Mouse (Mus musculus): ENCODE data around the gene Zfp459.
"Not testable (repeated sequence)": the region's sequence is repeated elsewhere in the genome, so short reads cannot be mapped to it uniquely, and the experiment has no call there.

The Zfp459 gene

DNA sequence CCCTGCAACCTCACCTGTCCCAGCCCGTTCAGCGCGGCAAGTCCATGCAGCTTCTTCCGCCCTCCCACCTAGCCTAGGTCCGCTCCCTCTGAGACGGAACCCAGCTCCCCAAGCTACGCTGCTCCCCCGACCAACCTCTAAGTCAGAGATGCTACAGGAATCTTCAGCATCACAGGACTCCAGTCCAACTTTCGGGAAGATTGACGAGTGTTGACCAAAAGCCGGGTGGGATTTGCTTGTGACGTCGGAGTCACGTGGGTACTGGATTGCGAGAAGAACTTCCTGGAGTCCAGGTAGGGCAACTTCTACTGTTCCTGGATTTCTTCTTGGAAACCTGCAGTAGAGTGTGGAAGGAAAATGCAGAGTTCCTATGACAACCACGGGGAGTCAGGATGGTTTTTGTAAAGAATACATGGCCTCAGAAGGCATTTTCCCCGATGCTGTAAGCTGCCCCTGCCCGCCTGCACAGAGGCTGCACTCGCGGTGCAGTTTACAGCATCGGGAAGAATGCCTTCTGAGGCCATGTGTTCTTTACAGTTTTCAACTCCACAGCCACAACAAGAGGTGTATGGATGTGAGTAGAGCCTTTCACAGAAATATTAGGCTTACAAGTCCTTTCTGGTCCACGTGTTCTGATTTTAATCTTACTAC is at the start of gene Zfp459:
Gene Zfp459, minus strand, starts transcription at position 212 of the 651 bp plus-strand sequence.
- DNase-seq (ENCODE audit: low read depth, low spot score), result peak; percentile 31

DNA sequence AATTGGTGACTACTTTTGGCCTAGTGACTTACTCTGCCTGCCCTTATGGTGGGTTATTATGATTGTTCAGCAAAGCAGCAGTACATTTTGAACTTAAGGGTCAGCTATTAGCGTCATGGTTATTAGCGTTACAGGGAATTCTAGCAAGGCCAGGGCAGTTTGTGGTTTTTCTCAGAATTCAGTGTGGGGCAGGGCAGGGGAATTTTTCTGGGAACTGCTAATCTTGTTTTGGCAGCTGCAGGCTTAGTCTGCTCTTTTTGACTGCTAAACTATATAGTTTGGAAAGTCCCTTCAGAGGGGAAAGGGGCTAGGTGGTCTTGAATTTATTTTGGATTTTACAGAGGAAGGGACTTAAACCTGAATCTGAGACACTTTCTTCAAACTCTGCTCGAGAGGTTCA is 48.1 kb upstream of the Zfp459 start:
- no peak for DNase-seq (ENCODE audit: low read depth, low spot score)

DNA sequence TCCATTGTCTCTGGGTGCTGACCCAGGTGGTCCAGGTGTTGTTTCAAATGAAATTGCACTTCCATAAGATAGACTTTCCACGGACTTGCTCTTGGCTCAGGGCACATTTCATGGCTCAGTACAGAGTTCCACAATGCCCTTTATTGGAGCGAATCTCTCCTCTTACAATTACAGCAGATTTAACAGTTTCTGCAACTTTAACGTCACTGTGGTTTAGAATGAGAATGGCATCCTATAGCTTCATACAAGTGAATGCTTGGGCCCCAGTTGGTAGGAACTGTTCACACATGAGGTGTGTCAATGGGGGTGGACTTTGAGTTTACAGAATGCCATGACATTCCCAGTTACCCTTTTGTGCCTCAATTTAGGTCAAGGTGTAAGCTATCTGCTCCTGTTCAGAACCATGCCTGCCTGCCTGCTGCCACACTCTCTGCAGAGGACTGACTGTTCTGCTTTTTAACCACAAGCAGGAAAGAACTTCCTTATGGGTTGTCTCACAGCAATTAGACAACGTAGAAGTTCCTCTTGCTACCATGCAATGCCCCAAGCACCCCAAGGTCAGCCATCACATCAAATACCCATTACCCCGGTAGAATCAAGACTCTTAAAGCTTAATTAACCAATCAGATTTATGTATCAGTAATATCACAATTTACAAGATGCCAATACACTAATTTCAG is 42.4 kb upstream of the Zfp459 start:
- DNase-seq (ENCODE audit: low read depth, low spot score), result not testable (repeated sequence)

DNA sequence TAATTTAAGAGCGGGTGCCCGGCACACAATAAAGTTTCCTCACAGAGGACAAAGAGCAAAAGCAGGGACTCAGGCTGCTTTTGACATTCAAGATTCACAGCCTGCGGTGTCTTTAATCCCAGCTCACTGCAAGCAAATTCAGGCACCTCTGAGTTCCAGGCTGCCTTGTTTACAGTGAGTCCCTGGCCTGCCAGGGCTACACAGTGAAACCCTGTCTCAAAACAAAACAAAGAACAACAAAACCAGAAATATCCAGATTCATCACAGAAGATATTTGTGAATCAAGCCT is 30.7 kb upstream of the Zfp459 start:
- no peak for DNase-seq (ENCODE audit: low read depth, low spot score)

DNA sequence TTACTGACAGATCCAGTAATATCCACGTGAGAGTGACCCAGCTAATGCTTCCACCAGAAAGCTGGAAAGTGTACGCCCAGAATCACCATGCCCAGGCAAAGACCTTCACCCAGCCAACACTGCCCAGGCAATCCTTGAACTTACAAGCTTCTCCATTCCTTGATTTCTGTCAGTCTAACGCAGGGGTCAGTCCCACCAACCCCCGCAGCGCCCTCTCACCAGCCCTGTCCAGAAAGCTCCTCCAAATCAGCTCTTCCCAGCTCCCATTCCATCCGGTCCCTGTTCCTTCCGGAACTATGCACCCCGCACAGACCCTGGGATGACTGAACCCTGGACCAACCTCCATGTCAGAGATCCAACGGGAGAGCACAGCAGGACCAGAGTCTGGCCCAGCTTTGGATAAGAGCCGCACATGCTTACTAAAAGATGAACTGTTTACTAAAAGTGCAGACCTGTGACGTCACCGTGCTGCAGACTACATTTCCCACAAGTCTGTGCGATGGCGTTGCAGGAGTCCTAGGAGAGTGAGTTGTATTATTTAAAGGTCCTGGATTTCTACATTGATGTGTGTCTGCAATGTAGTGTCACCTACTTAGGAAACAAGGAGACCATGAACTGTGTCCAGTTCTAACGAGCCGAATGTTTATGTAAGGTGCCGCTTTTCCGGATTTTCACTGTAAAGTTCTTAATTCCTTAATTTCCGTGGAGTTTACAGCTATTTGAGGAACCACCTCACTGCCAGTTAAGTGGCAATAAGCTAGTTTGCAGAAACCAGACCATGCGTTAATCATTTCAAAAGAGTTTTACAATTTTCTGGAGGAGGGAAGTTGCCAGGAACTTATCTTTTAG is 30.2 kb upstream of the Zfp459 start, which contains the start of gene Zfp874a:
Gene Zfp874a, minus strand, starts transcription at position 453 of the 849 bp plus-strand sequence.
- DNase-seq (ENCODE audit: low read depth, low spot score), result peak; percentile 94

DNA sequence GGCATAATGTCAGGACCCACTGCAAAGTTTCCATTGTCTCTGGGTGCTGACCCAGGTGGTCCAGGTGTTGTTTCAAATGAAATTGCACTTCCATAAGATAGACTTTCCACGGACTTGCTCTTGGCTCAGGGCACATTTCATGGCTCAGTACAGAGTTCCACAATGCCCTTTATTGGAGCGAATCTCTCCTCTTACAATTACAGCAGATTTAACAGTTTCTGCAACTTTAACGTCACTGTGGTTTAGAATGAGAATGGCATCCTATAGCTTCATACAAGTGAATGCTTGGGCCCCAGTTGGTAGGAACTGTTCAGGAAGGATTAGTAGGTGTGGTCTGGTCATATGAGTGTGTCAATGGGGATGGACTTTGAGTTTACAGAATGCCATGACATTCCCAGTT is 15.9 kb upstream of the Zfp459 start:
- DNase-seq (ENCODE audit: low read depth, low spot score), result not testable (repeated sequence)

GRCm38 (mm10) chr13:67428116-67428515 is 6.9 kb upstream of the Zfp459 start:
- DNase-seq (ENCODE audit: low read depth, low spot score), result no peak

GRCm38 (mm10) chr13:67425699-67426098 is 4.5 kb upstream of the Zfp459 start:
- DNase-seq (ENCODE audit: low read depth, low spot score), result not testable (repeated sequence)

DNA sequence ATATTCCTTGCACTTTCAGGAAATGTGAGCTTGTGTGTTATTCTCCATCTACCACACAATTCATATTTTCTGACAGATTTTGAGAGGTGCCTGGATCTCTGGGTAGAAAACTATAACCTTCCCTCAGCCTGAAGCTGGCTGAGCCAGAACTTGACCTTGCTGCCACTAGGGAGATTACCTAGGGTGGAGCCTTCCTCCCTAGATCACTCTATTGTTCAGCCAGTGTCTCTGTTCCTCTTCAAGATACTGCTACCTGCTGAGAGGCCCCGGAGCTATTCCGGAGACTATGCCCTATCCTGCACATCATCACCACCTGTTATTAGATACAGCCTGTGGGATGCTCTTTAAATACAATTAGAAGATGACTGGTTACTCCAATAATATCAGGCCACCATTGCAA is 1.3 kb upstream of the Zfp459 start:
- DNase-seq (ENCODE audit: low read depth, low spot score), result not testable (repeated sequence)

DNA sequence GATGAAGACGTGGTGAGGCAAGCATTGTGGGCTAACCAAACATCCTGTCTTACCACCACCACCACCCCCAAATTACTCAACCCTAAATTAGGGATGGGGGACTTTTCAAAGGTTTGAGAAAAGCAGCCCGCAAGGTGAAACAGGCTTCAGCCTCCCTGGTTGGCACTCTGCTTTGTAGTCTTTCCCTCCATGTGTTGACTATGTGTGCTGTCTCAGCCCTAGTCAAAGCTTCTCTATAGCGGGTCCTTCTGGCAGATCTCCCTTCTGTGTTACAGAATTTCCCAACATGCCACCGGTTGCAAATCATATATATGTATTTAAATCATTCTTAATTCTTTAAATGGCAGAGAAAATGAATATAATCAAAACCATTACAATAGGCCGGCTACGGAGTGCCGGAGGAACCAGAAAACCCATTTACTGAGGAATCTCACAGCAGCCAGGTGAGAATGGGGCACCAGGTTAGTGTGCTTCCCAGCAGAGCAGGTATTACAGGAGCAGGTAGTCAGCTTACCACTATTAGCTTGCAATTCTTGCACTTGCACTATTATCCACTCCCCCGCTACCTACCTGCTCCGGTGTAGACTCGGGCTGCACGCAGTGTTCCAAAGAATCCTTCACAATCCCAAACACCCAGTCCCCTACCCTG is 536 bp downstream of the Zfp459 start:
- no peak for DNase-seq (ENCODE audit: low read depth, low spot score)

DNA sequence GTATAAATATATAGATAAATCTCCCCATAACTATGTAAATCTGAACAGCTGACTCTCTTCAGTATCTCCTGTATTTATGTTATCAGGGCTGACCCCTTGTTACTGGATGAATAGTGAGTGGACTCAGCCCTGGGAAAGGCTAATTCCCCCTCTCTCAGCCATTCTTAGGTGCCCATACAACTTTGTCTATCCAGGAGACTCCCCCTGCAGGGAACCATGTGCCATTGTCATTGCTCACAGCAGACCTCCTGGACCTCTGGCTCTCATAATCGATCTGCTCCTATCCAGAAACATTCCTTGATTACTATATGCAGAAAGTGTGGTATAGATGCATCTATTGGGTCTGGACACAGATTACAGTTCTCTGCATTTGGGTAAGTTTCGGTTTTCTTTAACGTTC is 4.4 kb downstream of the Zfp459 start:
- DNase-seq (ENCODE audit: low read depth, low spot score), result no peak

GRCm38 (mm10) chr13:67415759-67416158 is 5.5 kb downstream of the Zfp459 start:
- no peak for DNase-seq (ENCODE audit: low read depth, low spot score)

GRCm38 (mm10) chr13:67413634-67414033 is 7.6 kb downstream of the Zfp459 start:
- DNase-seq (ENCODE audit: low read depth, low spot score), result not testable (repeated sequence)

- peak; percentile 55 for DNase-seq (ENCODE audit: low read depth, low spot score)
Measured at GRCm38 (mm10) chr13:67399183-67399903, 21.9 kb downstream of the Zfp459 start, which contains the start of gene Zfp429. Zfp429 (minus strand) TSS chr13:67399819.

DNA sequence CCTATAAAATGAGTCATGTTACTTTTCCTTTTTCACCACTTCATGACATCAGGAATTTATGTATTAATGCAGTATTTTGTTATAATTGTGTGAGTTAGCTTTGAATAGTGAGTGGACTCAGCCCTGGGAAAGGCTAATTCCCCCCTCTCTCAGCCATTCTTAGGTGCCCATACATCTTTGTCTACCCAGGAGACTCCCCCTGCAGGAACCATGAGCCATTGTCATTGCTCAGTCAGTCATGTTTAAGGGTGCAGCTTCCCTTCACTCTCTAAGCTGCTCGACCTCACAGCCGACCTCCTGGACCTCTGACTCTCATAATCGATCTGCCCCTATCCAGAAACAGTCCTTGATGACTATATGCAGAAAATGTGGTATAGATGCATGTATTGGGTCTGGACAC is 45.0 kb downstream of the Zfp459 start:
- not testable (repeated sequence) for DNase-seq (ENCODE audit: low read depth, low spot score)

DNA sequence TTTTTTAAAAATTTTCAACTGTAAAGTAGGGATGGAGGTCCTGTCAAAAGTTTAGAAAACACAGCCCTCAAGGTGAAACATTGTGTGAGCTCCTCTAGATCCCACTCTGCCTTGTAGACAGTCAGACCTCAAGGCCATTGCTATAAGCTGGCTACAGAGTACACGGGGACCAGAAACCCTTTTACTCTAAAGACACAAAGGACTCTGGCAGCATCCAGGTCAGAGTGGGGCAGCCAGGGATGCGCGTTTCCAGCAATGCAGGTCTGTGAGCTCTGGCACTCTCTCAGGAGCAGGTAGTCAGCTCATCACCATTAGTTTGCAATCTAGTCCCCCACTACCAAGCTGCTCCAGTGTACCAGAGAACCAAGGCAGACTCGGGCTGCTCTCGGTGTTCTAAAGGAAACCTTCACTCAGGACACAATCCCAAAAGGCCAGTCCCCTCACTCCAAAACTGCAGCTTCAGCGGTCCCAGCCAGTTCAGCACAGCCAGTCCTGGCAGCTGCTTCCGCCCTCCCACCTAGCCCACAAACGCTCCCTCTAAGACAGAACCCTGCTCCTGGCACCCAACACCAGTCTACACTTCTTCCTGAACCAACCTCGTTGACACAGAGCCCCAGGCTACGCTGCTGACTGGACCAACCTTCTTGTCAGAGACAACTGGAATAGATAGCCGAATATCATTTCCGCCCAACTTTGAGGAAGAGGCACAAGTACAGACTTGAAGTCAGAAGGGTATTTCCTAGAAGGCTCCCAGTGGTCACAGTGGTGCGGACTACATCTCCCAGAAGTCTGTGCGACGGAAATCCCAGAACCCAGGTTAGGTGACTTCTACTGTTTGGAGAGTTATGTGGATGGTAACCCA is 45.9 kb downstream of the Zfp459 start, which contains the start of the genes Gm28041 and Zfp456:
Gene Gm28041, minus strand, starts transcription at position 684 of the 862 bp plus-strand sequence.
Gene Zfp456, minus strand, starts transcription at position 761 of the 862 bp plus-strand sequence.
- peak; percentile 27 for DNase-seq (ENCODE audit: low read depth, low spot score)

- DNase-seq (ENCODE audit: low read depth, low spot score), result peak; percentile 85
Measured at GRCm38 (mm10) chr13:67360131-67360744, 61.0 kb downstream of the Zfp459 start, which contains the start of the genes Gm28044 and Zfp953. Gm28044 (minus strand) TSS chr13:67360536. Zfp953 (minus strand) TSS chr13:67360605.
